Mouse (Mus musculus): ENCODE results near the gene Serpine1. TPM values are rescaled to one million over a fixed set of nuclear protein-coding genes. Genes with fewer than 3 reads are reported as not detected.
A peak's percentile ranks its signal among the peaks of the same experiment; 100 is the strongest.

Gene Serpine1
- polyA plus RNA-seq, 1 experiment from 2014 or later = 0.34 TPM

- Histone ChIP-seq H3K27me3 (replicated peaks) (no peaks in the 10 kb centered on the region), H3K36me3 (replicated peaks) (no peaks in the 10 kb centered on the region), H3K4me2 (0 out of 2 replicates have a peak overlapping the region, but pooled peaks have one; percentile 61), H3K27ac (no peak overlapping the region), H3K4me1 (peaks cover 19% of the 10 kb centered on the region), H3K9me3 (no peaks in the 10 kb centered on the region), H3K9ac (no peak overlapping the region), H3K4me3 (no peak overlapping the region)
- no peak for ATAC-seq (replicated peaks)
- 85% methylated on average over 19 of the region's 19 CpGs for WGBS
Measured at GRCm38 (mm10) chr5:137070881-137071605, 1.0 kb downstream of the Serpine1 start.

DNA sequence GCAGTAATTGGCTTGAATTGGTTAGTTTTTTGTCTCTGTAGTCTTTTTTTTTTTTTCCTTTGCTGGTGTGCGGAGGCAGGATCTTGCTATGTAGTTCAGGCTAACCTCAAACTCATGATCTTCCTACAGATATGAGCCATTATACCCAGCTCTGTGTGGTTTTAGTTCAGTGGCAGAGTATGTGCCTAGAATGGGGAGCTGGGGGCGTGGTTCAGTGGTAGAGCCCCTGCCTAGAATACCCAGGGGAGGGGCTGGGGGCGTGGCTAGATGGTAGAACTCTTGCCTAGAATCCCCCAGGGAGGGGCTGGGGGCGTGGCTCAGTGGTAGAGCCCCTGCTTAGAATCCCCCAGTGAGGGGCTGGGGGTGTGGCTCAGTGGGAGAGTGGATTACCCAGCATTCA, 3.4 kb downstream of the Serpine1 start:
- no peak overlapping the region for H3K4me2 ChIP-seq
- WGBS = 76% methylated on average over 4 of the region's 4 CpGs
- H3K4me3 ChIP-seq = no peak overlapping the region
- H3K9me3 ChIP-seq = no peaks in the 10 kb centered on the region
- peaks cover 12% of the 10 kb centered on the region; the same call in 1 of the 2 replicates for H3K4me1 ChIP-seq
- H3K27ac ChIP-seq = no peak overlapping the region
- H3K9ac ChIP-seq = no peak overlapping the region
- no peak for ATAC-seq (replicated peaks)
- no peaks in the 10 kb centered on the region for H3K27me3 ChIP-seq (replicated peaks)
- no peaks in the 10 kb centered on the region for H3K36me3 ChIP-seq (replicated peaks)

- Histone ChIP-seq H3K4me1 (no peaks in the 10 kb centered on the region), H3K9me3 (no peaks in the 10 kb centered on the region), H3K36me3 (replicated peaks) (no peaks in the 10 kb centered on the region), H3K27ac (no peak overlapping the region), H3K4me2 (no peak overlapping the region), H3K9ac (no peak overlapping the region), H3K27me3 (replicated peaks) (no peaks in the 10 kb centered on the region), H3K4me3 (no peak overlapping the region)
- WGBS = 65% methylated on average over 8 of the region's 8 CpGs
- ATAC-seq (replicated peaks) = no peak
Measured at GRCm38 (mm10) chr5:137065923-137066322, 6.1 kb downstream of the Serpine1 start.

DNA sequence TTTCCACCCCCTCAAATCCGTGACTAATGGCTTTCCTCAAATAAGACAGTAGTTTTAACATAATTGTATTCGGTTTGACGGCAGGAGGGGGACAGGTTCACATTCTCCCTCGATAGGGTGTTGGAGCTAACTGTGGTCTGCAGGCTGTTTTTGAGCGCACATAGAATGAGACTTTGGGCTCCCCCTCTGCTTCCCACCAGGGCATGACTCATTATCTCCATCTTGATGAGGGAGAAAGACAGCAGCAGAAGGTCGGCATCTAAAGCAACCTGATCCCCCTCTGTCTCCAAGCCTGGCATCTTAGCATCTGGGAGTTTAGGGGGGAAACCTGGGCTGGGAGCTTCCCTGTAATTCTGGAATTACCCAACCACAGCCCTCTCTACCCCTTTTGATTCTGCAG, 6.6 kb downstream of the Serpine1 start:
- no peaks in the 10 kb centered on the region for H3K27me3 ChIP-seq (replicated peaks)
- no peak for ATAC-seq (replicated peaks)
- no peak overlapping the region for H3K4me3 ChIP-seq
- 59% methylated on average over 6 of the region's 6 CpGs for WGBS
- no peak overlapping the region for H3K4me2 ChIP-seq
- H3K36me3 ChIP-seq (replicated peaks) = no peaks in the 10 kb centered on the region
- H3K27ac ChIP-seq = no peak overlapping the region
- no peaks in the 10 kb centered on the region for H3K4me1 ChIP-seq
- H3K9me3 ChIP-seq = no peaks in the 10 kb centered on the region
- H3K9ac ChIP-seq = no peak overlapping the region

DNA sequence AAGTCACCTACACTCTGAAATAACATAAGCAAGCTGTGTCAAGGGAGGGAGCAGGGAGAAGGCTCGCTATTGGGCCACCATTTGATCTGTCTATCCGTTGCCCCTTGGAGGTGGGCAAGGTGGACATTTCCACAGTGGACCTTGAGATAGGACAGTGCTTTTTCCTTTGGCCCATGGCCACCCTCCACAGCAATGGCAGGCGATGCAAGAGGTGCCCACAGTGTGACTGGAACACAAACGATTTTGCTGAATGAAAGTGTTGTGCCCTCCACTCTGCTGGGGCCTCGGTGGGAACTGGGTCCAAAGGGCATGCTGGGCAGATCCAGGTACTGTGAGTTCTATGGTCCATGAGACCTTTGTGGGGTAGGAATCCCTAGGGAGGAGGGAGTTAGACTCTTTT, 9.5 kb downstream of the Serpine1 start:
- Histone ChIP-seq H3K4me2 (no peak overlapping the region), H3K27me3 (replicated peaks) (no peaks in the 10 kb centered on the region), H3K4me1 (no peaks in the 10 kb centered on the region), H3K9ac (no peak overlapping the region), H3K36me3 (replicated peaks) (no peaks in the 10 kb centered on the region), H3K27ac (no peak overlapping the region), H3K9me3 (no peaks in the 10 kb centered on the region), H3K4me3 (no peak overlapping the region)
- 90% methylated on average over 5 of the region's 5 CpGs for WGBS
- no peak for ATAC-seq (replicated peaks)

- H3K4me2 ChIP-seq = no peak overlapping the region
- no peaks in the 10 kb centered on the region for H3K4me1 ChIP-seq
- no peak overlapping the region for H3K4me3 ChIP-seq
- no peak for ATAC-seq (replicated peaks)
- H3K27me3 ChIP-seq (replicated peaks) = no peaks in the 10 kb centered on the region
- no peak overlapping the region for H3K27ac ChIP-seq
- WGBS = 28% methylated on average over 10 of the region's 12 CpGs
- no peaks in the 10 kb centered on the region for H3K9me3 ChIP-seq
- H3K36me3 ChIP-seq (replicated peaks) = no peaks in the 10 kb centered on the region
- H3K9ac ChIP-seq = no peak overlapping the region
Measured at GRCm38 (mm10) chr5:137061809-137062481, 10.1 kb downstream of the Serpine1 start.

- Histone ChIP-seq H3K9ac (no peak overlapping the region), H3K27ac (no peak overlapping the region), H3K4me1 (no peaks in the 10 kb centered on the region), H3K27me3 (replicated peaks) (no peaks in the 10 kb centered on the region), H3K9me3 (no peaks in the 10 kb centered on the region), H3K36me3 (replicated peaks) (no peaks in the 10 kb centered on the region), H3K4me3 (no peak overlapping the region), H3K4me2 (no peak overlapping the region)
- 85% methylated on average over 5 of the region's 5 CpGs for WGBS
- ATAC-seq (replicated peaks) = no peak
Measured at GRCm38 (mm10) chr5:137054873-137055272, 17.2 kb downstream of the Serpine1 start.

DNA sequence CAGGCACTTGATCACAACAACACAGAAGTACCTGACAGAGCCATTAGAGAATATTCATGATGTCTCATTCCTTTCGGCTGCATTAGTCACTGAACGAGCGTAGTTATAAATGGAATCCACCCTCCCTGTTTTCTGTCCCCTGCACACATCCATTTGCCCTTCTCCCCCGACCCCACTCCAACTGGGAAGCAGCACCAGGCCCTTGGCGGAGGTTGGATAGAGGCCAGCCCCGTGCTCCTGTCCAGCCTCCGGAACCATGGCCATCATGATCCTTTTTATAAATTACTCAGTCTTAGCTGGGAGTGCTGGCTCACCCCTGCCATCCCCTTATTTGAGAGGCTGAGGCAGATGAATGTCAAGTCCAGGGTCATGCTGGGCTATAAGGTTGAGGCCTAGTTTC, 17.8 kb downstream of the Serpine1 start:
- ATAC-seq (replicated peaks) = no peak
- Histone ChIP-seq H3K27ac (no peak overlapping the region), H3K36me3 (replicated peaks) (no peaks in the 10 kb centered on the region), H3K4me3 (no peak overlapping the region), H3K9ac (no peak overlapping the region), H3K27me3 (replicated peaks) (no peaks in the 10 kb centered on the region), H3K9me3 (no peaks in the 10 kb centered on the region), H3K4me2 (no peak overlapping the region), H3K4me1 (no peaks in the 10 kb centered on the region)
- 91% methylated on average over 7 of the region's 7 CpGs for WGBS

GRCm38 (mm10) chr5:137051914-137052505, 20.1 kb downstream of the Serpine1 start:
- peaks cover 1% of the 10 kb centered on the region for H3K4me1 ChIP-seq
- no peaks in the 10 kb centered on the region for H3K27me3 ChIP-seq (replicated peaks)
- H3K9me3 ChIP-seq = no peaks in the 10 kb centered on the region
- no peaks in the 10 kb centered on the region for H3K36me3 ChIP-seq (replicated peaks)
- H3K27ac ChIP-seq = no peak overlapping the region
- H3K4me2 ChIP-seq = no peak overlapping the region
- no peak overlapping the region for H3K4me3 ChIP-seq
- no peak overlapping the region for H3K9ac ChIP-seq
- WGBS = 90% methylated on average over 5 of the region's 5 CpGs
- ATAC-seq (replicated peaks) = no peak

GRCm38 (mm10) chr5:137051125-137051524, 20.9 kb downstream of the Serpine1 start:
- Histone ChIP-seq H3K4me3 (no peak overlapping the region), H3K4me2 (no peak overlapping the region), H3K9me3 (no peaks in the 10 kb centered on the region), H3K36me3 (replicated peaks) (no peaks in the 10 kb centered on the region), H3K9ac (no peak overlapping the region), H3K27me3 (replicated peaks) (no peaks in the 10 kb centered on the region), H3K4me1 (peaks cover 10% of the 10 kb centered on the region), H3K27ac (no peak overlapping the region)
- ATAC-seq (replicated peaks) = no peak
- WGBS = 66% methylated on average over 6 of the region's 6 CpGs

- Histone ChIP-seq H3K27ac (peak overlapping the region; percentile 80), H3K4me2 (no peak overlapping the region), H3K4me3 (no peak overlapping the region), H3K9me3 (no peaks in the 10 kb centered on the region), H3K27me3 (replicated peaks) (no peaks in the 10 kb centered on the region), H3K4me1 (peaks cover 20% of the 10 kb centered on the region), H3K9ac (no peak overlapping the region), H3K36me3 (replicated peaks) (peaks cover 2% of the 10 kb centered on the region; the same call in 1 of the 2 replicates)
- no peak for ATAC-seq (replicated peaks)
Measured at GRCm38 (mm10) chr5:137046991-137047390, 25.1 kb downstream of the Serpine1 start.

GRCm38 (mm10) chr5:137046324-137046718, 25.7 kb downstream of the Serpine1 start:
- 0 out of 2 replicates have a peak, but pooled peaks have one; percentile 45 for ATAC-seq (replicated peaks)
- Histone ChIP-seq H3K27ac (peak overlapping the region; percentile 80), H3K4me3 (peak overlapping the region; percentile 79), H3K27me3 (replicated peaks) (no peaks in the 10 kb centered on the region), H3K9me3 (no peaks in the 10 kb centered on the region), H3K4me1 (peaks cover 20% of the 10 kb centered on the region), H3K9ac (no peak overlapping the region), H3K36me3 (replicated peaks) (peaks cover 8% of the 10 kb centered on the region), H3K4me2 (peak overlapping the region; percentile 33)
- WGBS = 13% methylated on average over 5 of the region's 5 CpGs
